Mouse (Mus musculus): Measurements from ENCODE around the gene Tst.

Gene Tst

DNA sequence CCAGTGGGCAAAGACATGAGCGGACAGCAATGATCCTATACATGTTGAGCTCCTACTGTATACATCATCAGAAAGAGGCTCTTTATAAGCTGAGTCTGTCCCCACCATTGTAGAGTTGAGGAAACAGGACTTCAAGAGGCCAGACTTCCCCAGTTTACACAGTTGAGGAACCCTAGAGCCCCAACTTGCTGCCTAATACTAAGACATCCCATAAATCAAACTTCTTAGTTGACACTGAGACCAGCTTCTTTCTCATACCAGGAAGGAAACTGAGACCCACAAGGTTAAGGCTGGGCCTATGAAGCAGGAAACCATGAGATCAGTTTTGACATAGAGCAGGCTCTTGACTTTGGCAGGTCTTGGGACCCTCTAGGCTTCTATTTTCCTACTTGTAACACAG, 20.1 kb downstream of the Tst start:
- no peak for DNase-seq (ENCODE audit: low spot score in 2 of 2)

GRCm38 (mm10) chr15:78384220-78385116, 21.2 kb downstream of the Tst start:
- DNase-seq (ENCODE audit: low spot score in 2 of 2), result no peak

- DNase-seq (ENCODE audit: low spot score in 2 of 2), result peak in 1 of 2 experiments; percentile 22
These were observed 22.1 kb downstream of the Tst start for GRCm38 (mm10) chr15:78383450-78384219.

- DNase-seq (ENCODE audit: low spot score in 2 of 2), result no peak
These were observed 23.6 kb downstream of the Tst start for GRCm38 (mm10) chr15:78382115-78382514.

- DNase-seq (ENCODE audit: low spot score in 2 of 2), result no peak
These were observed 25.0 kb downstream of the Tst start for GRCm38 (mm10) chr15:78380741-78381140.

DNA sequence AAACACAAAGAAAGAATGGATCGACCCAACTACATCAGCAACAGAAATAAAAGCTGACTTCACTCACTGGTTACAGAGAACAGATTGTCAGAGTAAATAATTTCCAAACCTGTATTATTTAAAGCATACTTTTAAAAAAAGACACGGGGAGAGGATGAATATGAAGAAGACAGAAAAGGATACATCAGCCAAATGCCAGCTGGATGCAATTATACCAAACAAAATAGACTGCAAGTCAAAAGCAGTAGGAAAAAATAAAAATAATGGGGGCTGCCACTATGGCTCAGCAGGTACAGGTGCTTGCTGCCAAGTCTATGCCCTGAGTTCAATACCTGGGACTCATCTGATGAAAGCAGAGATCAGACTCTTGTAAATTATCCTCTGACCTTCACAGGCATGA, 25.5 kb downstream of the Tst start:
- no peak for DNase-seq (ENCODE audit: low spot score in 2 of 2)

DNA sequence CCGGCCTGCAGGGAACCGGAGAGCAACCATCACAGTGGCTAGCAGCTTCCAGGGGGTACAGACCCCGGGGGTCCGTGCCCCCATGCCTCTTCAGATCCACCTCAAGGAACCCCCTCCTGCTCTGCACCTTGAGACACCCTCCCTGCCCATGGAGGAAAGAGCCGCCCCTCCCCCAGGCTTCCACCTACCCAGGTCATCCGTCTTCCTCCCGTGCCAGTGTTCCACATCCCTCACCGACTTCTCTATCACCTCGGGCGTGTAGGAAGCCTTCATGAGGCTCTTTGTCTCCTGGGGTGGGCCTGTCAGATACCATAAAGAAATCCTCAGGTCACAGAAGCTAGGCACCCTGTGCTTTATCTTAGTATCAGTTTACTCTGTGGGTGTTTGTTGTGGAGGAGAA, 27.2 kb downstream of the Tst start:
- no peak for DNase-seq (ENCODE audit: low spot score in 2 of 2)

DNA sequence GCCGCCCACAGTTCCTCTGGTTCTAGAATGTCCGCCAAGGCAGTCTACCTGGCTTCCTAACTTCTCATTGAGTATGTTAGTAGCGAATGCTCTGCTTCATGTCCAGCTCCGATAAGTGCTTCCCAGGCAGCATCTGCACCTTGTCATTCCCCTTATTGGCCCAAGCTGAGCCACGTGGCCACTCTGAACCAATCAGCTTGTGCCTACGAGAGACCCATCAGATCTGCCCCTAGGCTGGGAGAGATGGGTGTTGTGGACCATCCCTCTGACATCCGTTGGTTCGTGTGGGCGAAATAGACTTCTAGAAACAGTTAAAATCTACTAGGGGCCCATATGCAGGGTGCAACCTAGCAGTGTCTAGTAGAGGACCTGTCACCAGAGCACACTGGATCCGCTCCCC, 27.8 kb downstream of the Tst start:
- no peak for DNase-seq (ENCODE audit: low spot score in 2 of 2)

DNA sequence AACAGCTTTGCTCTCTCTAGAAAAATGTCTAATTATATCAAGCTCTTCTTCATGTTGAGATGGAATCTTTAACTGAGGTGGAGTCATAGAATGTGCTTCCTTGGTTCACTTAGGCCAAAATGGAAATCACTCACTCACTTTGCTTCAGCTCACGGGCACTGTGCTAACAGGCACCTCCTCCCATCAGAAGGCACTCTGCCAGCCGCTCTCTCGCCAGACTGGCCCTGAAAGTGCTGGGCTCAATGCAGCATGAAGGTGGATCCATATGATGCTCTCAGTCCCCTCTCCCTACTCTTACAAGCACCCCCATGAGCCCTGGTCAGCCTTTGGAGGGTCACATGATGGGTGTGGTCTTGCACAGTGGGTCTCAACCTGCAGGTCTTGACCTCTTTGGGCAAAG, 31.5 kb downstream of the Tst start:
- peak in 1 of 2 experiments; percentile 24 for DNase-seq (ENCODE audit: low spot score in 2 of 2)

DNA sequence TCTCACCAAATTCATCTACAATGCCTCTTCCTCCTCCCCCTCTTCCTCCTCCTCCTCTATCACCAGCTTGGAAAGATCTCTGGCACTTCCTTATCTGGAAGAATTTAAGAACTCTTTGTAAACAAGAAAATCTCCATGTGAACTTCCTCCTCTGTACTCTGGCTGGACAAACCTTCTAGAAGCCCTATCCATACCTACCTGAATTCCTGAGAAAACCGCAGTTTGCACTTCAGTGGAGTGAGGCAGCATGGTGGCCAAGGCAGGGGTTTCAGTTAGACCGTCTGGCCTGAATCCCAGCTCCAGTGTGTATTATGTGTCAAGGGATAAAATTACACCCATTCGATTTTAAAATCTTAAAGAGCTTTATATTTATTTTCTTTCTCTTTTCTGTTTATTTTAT, 32.9 kb downstream of the Tst start:
- no peak for DNase-seq (ENCODE audit: low spot score in 2 of 2)

DNA sequence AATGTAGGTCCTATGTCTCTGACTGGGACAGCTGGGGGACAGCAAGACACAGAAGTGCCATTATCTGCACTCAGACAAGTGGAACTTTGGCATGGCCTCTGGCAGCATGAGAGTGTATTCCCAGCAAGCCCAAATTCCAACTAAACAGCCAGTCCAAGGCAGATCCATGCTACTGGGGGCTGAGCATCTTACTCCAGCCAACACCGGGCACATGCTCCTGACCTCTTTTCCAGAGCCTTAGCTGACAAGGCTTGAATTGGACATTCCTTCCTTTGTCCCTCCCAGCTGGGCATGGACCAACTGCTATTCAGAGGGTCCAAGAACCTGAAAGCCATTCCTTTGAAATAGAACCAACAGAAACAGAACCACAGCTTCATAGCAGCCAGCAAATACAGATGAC, 36.1 kb downstream of the Tst start:
- DNase-seq (ENCODE audit: low spot score in 2 of 2), result no peak

DNA sequence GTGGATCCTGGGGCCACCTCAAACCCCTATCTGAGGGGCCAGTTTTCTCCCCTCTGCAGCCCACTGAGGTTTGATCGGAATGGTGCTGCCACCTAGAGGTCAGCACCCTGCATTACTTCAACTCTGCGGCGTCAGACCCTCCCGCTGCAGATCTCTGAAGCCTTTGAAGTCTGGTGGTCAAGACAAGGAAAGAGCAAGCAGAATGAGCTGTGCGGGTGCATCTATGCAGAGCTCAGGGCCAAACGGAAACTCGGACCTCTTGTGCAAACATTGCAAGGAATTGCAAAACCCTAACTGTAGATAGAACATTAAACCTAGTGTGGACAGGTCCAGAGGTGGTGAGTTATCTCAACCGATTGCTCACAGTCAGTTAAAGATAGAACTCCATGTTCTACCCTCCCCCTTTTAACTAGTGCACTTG, 36.8 kb downstream of the Tst start:
- DNase-seq (ENCODE audit: low spot score in 2 of 2), result peak in 1 of 2 experiments; percentile 26

DNA sequence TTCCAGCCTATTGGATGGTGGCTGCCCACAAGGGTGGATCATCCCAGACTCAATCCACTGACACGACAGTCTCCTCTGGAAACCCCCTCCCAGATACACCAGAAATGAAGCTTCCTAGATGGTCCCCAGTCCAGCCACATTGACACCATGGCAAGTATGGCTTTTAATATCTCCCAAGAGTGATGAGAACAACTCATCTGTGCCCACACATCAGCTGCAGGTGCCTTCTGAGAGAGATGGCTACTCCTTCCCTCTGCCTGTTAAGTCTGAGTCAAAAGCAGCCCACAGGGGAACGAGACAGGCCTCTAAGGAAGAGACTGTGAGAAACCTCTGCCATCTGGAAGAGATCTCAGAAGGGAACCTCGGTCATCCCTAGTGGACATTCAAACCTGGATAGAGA, 37.9 kb downstream of the Tst start:
- no peak for DNase-seq (ENCODE audit: low spot score in 2 of 2)

DNA sequence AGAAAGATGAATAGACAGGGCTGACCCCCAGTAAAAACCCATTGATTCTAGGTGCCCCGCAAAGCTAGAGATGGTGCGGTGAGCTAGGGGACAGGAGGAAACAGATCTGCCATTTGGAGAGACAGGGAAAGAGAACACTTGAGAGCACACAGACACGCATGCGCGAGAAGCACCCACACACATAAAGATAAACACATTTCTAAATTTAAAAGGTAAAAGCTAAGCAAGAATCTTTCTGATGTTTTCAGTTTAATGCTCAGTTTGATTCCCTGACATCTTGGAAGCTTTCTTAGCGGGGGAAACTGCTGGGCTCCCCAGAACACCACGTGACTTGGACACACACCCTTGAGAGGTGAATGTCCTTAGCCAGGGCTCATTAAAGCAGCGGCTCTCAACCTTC, 38.8 kb downstream of the Tst start:
- DNase-seq (ENCODE audit: low spot score in 2 of 2), result peak in 1 of 2 experiments; percentile 23

DNA sequence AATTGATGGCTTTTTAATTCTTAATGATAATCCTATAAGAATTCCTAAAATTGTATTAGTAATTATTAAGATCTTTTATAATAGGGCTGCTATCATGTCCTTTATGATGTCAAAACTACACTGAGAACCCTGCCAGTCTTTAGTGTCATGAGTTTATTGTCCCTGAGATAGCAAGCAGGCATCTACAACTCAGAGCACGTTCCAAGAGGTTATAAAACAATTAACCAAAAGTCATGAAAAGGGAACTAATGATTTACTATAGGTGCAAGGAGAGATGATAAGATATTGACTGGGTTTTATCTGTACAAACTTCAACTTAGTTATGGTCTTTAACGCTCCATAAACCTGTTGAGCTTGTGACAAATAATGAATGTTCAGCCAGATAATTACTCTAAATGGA, 39.8 kb downstream of the Tst start:
- no peak for DNase-seq (ENCODE audit: low spot score in 2 of 2)

DNA sequence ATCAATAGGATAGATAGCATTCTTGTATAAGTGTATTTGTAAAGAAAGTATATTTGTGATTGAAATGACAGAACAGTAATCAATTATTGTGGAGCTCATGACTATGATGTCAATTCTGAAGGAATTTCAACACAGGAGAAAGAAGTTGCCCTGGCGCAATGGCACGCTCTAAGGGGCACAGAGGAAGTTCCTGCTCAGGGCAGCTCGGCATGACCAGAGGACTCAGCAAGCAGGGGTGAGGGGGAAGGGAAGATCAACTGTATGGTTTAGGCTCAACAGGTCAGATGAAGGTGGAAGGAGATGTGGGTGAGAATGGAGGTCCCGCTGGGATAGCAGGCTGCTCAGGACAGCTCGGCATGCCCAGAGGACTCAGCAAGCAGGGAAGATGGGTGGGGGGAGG, 50.2 kb downstream of the Tst start:
- DNase-seq (ENCODE audit: low spot score in 2 of 2), result no peak

DNA sequence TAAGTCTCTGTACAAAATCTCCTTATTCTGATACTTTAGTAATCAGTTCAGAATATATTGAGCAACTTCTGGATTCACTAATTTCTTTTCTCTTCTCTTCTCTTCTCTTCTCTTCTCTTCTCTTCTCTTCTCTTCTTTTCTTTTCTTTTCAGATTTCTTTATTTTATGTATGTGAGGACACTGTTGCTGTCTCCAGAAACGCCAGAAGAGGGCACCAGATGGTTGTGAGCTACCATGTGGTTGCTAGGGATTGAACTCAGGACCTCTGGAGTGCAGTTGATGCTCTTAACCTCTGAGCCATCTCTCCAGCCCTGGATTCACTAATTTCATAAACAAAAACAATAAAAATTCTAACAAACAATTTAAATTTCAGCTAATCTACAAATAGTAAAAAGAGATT, 50.7 kb downstream of the Tst start:
- DNase-seq (ENCODE audit: low spot score in 2 of 2), result peak; percentile 42 to 49

- DNase-seq (ENCODE audit: low spot score in 2 of 2), result no peak
These were observed 54.0 kb downstream of the Tst start for GRCm38 (mm10) chr15:78351586-78352165.
